18 mouse cellular contexts compared by ENCODE assay signal in the genomic region with DNA sequence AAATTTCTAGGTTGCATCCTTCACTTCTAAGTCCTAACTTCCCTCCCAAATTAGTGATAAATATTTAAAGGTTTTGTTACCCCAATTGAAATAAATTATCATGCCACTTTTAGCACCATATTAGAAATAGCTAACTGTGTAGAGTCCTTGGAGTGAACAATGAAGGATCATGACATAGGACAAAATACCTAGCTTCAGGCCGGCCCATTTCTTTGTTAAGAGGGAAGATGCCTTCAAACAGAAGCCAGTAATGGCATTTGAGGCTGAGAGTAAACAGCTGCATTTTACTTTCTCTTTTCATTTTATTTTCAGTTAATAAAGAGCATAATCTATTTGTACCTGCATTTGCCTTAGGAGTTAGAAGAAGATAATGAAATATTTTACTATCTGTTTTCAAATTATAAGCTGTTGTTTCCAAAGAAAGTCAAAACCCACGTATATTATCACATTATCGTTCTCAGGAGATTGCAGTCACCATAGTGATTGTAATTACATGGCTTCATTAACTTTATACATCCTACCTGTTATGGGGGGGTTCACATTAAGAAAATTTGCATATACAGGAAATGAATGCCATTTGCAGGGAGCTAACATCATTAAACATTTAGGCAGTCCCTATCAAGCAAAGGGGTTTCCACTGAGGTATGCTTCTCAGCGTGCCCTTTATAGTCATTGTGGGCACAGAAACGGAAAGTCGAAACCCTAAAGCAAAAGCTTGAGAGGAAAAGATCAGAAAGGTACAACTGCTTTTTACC.
"Had no signal": no experiment of that assay in that cellular context is flagged by ENCODE, and none has a peak within 500 bp of the region (broad histone marks: within the 10 kb centered on the region; RNA-seq: fewer than 3 reads in every experiment).

No protein-coding gene starts in this region.

- H3K27me3 ChIP-seq: liver, embryonic 12.5 days; midbrain, embryonic 12.5 days had no signal

- H3K4me2 ChIP-seq: liver, embryonic 12.5 days; lung, embryonic 14.5 days; midbrain, embryonic 12.5 days had no signal

- H3K27ac ChIP-seq: liver, embryonic 12.5 days; liver, embryonic 14.5 days; midbrain, embryonic 10.5 days; midbrain, embryonic 12.5 days had no signal

- H3K4me1 ChIP-seq: liver, embryonic 12.5 days; midbrain, embryonic 10.5 days; midbrain, embryonic 12.5 days had no signal

- H3K4me3 ChIP-seq: liver, embryonic 12.5 days; midbrain, embryonic 10.5 days; midbrain, embryonic 12.5 days; myocyte had no signal

- H3K36me3 ChIP-seq: liver, embryonic 12.5 days; midbrain, embryonic 10.5 days; midbrain, embryonic 12.5 days had no signal

- H3K9me3 ChIP-seq: liver, embryonic 12.5 days; midbrain, embryonic 10.5 days; midbrain, embryonic 12.5 days had no signal

- ATAC-seq: liver, embryonic 12.5 days had no signal

- H3K9ac ChIP-seq: liver, embryonic 12.5 days; liver, embryonic 14.5 days; lung, embryonic 14.5 days; midbrain, embryonic 12.5 days had no signal

- DNase-seq: lung, adult 18-20 months; lung, embryonic 14.5 days; lung, postnatal 10 days; lung, postnatal 4 days; midbrain, embryonic 14.5 days; retina, postnatal 1 day; right cerebral cortex, adult 18-20 months; right cerebral cortex, postnatal 25 days; right cerebral cortex, postnatal 4 days; spleen, adult 18-20 months; thymus, adult 18-20 months; thymus, postnatal 14 days; thymus, postnatal 36 days had no signal
